Mouse (Mus musculus): Measurements from ENCODE around the gene Camk1.

DNA sequence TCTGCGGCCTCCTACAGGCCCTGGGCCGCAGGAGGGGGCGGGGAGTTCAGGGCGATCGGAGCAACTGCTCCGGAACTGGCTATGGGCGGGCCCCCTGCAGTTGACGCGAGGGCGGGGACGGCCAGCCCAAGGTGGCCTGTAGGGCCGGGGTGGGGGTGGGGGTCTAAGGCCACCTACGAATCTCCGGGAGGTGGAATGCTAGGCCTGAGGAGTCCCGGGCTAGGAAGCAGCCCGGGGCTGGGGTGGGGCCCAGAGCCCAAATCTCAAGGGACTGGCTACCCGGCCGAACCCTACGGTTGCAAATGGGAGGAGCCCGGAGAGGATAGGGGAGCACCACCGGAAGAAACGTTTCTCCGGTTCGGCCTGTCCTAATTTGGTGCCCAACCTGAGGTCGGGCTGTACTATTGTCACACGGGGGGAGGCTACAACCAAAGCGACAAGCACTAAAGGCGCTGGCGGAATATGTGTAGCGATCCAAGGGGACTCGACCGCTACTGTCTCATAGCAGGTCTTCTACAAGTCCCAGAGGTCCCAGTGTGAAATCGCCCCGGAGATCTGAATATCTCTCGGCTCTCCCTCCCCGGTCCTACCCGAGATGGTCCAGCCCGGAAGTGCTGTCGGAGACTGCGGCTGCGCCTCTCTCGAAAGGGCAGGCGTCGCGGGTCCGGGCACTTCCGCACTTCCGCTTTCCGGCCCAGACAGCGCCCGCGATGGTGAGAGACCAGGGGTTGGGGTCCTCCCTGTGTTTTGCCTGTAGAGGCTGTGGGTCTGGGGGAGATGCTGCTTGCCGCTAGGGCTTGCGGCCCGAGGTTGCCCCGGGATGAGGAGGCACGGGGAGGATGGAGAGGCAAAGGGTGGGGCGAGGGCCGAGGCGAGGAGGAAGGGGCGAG, 34.0 kb upstream of the Camk1 start, which contains the start of the genes Tada3 and Arpc4:
- TF ChIP-seq CTCF (IDR thresholded peaks at IDR 0.05) (peak; percentile 54), EP300 (IDR thresholded peaks at IDR 0.05) (peak; percentile 85)
